Mouse (Mus musculus): ENCODE results near the gene Slc25a25.

DNA sequence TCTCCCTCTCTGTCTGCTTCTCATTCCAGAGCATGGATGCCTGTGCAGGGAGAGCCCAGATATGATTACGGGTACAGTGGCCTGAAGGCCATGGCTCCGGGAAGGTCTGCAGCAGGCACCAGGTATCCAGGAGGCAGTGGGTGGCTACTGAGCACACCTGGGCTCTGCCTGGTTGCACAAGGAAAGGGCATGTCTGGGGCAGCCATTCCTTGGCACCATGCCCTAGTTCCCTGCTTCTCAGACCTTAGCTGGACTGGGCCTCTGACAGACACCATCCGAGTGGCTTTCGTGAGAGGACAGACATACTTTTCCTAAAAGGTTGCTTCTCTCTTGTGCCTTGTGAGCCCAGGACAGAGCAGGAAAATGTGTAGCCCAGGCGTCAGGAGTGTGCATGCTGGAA is 59.2 kb downstream of the Slc25a25 start:
- TF ChIP-seq POLR2A (IDR thresholded peaks at IDR 0.05; ENCODE audit: borderline replicate concordance, extremely low read depth, low read depth, low read length) (no peak), CTCF (IDR thresholded peaks at IDR 0.05; ENCODE audit: insufficient read depth, low read length) (no peak)

Data from lung, adult 2 months (tissue).